Mouse (Mus musculus) lung, postnatal 4 days (tissue): ENCODE data around the gene Olfr215.
"Not testable (repeated sequence)": the region's sequence is repeated elsewhere in the genome, so short reads cannot be mapped to it uniquely, and the experiment has no call there.

Experiments
- DNase-seq, 2 experiments: peaks; one replicate each; pipeline ENCODE4 v3.0.0; 2021

Gene Olfr215

DNA sequence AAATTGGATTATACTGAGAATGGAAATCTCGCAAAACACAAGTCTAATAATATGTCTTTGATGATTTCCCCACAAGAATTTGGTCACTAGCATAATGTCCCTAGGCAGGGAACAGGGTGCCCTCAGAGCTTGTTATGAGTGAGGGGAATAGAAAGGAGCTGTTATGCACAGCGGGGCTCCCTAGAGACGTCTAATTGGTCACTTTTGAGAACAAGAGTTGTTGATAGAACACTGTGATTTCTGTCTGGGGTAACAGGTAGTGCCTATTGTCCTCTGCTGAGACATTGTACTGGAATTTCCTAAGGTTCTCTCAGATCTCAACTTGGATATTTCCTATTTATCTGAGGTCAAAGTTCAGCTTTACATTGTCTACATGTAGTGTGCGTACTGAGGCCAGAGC, at the start of gene Olfr215:
Gene Olfr215 (minus strand): TSS at position 101 of the 400 bp plus-strand sequence.
- no peak for DNase-seq

DNA sequence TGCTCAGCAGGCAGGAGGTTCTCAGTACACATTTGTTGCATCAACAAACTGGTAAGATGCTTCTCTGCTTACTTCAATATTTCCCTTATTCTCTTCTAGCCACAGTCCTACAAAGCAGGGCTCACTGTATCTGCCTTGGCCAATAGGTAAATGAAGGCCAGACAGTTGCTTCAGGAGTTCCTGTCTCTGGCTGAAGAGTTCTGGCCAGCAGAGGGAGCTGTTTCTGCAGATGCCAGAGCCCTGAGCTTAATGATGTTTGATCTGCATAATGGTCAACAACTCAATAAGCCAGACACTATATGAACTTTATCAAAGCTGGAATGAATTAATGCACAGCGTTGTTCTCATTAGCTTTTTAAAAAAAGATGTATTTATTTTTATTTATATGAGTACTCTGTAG, 48.1 kb upstream of the Olfr215 start:
- DNase-seq, result peak; percentile 70 to 85

GRCm38 (mm10) chr6:116629766-116630165, 45.8 kb upstream of the Olfr215 start:
- DNase-seq, result no peak

DNA sequence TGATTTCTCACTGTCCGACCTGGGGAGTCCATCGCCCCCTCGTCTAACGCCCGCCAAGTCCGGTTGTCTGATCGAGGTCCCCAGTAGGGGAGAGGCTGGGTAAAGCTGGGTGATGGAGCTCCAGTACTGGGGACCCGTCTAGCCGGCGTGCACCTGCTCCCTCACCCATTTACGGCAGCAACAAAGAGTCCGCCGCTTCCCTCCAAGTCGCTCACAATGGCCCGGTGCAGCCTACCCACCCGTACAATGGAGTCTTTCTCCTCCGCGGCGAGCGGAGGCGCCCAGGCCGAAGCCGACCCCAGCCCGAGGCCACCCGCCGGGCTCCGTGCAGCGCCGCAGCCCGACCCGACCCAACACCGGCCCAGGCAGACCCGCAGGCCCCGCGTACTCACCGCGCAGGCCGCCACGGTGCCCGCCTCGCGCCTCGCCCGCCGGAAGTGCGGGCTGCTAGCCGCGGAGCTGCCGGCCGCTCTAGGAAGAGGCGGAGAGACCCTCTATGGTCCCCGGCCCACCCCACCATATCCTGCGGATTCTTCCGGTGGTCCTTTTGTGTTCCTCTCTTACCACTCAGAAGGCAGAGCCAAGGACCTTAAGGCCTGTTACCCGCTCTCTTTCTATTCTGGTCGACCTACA, 44.7 kb upstream of the Olfr215 start, which contains the start of gene Zfp422:
Gene Zfp422 (minus strand): TSS at position 461 of the 633 bp plus-strand sequence.
- DNase-seq, result peak; percentile 79 to 87

GRCm38 (mm10) chr6:116628095-116628494, 44.1 kb upstream of the Olfr215 start:
- DNase-seq, result no peak

- not testable (repeated sequence) for DNase-seq
Measured at GRCm38 (mm10) chr6:116626417-116626816, 42.4 kb upstream of the Olfr215 start.

- DNase-seq, result no peak
Measured at GRCm38 (mm10) chr6:116621318-116622023, 37.5 kb upstream of the Olfr215 start.

- DNase-seq, result no peak
Measured at GRCm38 (mm10) chr6:116618073-116618472, 34.1 kb upstream of the Olfr215 start.

- DNase-seq, result no peak
Measured at GRCm38 (mm10) chr6:116615719-116616118, 31.7 kb upstream of the Olfr215 start.

DNA sequence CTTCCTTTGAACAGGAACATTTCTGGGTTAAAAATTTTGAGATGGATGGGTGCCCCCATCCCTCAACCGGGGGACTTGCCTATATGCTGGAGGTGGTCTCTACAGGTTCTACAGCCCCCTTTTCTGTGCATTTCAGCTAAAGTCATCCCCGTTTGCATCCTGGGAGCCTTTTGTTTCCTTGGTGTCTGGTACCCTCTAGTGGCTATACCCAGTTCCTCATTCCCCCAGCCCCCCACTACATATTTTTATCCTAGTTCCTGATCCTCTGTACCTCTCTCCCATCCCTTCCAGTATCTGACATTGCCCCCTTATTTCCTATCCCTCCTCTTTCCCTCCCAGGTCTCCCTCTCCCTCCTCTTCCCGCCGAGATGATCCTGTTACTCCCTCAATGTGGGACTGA, 23.2 kb upstream of the Olfr215 start:
- no peak for DNase-seq

- DNase-seq, result not testable (repeated sequence)
Measured at GRCm38 (mm10) chr6:116600969-116601368, 17.0 kb upstream of the Olfr215 start.

DNA sequence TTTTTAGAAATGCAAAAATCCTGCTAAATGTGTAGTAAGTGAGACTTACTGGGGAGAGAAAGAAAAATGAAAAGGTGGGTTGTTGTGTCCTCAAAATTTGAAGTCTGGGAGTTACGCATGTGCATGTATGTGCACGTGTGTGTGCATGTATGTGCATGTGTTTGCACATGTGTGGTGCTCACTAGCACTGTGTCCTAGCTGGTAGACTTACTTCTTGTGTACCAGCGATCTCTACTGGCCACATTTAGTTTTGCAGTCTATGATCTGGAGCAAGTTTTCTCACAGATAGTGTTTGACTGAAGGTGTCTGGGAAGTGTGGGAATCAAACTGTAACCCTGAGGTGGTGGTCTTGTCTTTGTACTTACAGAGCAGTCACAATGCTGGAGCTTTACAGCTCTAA, 14.2 kb downstream of the Olfr215 start:
- DNase-seq, result peak in 1 of 2 experiments; percentile 26

GRCm38 (mm10) chr6:116554952-116555351, 29.0 kb downstream of the Olfr215 start:
- DNase-seq, result no peak

GRCm38 (mm10) chr6:116553935-116554334, 30.1 kb downstream of the Olfr215 start, which contains the start of gene Olfr214:
Gene Olfr214, plus strand, starts transcription at chr6:116554235.
- no peak for DNase-seq

DNA sequence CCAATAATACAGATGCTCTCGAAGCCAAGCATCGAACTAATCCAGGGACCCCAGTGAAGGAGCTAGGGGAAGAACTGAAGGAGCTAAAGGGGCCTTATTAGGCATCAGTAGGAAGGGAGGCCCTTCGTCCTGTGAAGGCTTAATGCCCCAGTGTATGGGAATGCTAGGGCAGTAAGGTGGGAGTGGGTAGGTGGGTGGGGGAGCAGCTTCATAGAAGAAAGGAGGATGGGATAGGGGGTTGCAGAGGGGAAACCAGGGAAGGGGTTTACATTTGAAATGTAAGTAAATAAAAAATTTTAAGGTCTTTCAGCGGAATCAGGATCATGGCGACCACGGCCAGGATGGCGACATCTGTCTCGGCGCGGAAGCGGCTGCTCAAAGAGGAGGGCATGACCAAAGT, 33.2 kb downstream of the Olfr215 start, which contains the start of gene Gm5580:
Gene Gm5580 (plus strand): TSS at position 301 of the 400 bp plus-strand sequence.
- not testable (repeated sequence) for DNase-seq

- DNase-seq, result no peak
Measured at GRCm38 (mm10) chr6:116542500-116542899, 41.5 kb downstream of the Olfr215 start.

GRCm38 (mm10) chr6:116538156-116538555, 45.8 kb downstream of the Olfr215 start, which contains the start of gene Olfr213:
Gene Olfr213, plus strand, starts transcription at chr6:116538456.
- DNase-seq, result no peak
